Mouse (Mus musculus) kidney, adult 11 months (tissue): ENCODE data around the gene Osbpl2.
"Not testable (repeated sequence)": the region's sequence is repeated elsewhere in the genome, so short reads cannot be mapped to it uniquely, and the experiment has no call there.

Source experiments
- DNase-seq: peaks from one replicate; pipeline ENCODE4 v3.0.0; 2022

Gene Osbpl2

DNA sequence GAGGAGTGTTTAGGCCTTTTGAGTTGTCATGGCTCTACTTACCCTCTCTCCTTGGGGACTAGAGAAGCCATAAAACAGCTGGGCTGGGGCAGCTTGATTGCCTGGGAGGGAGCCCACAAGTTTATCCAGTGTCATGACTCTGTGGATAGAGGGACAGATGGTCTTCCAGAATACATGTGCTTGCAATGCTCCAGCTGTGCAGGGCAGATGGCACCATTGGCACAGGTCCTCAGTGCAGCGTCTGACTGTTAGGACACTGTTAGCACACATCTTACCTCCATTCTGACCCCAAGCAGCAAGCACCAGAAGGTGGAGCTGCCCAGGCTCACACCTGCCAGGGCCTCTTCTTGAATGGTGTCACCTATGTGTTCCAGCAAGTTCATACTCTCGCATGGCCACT lies 46.7 kb downstream of the Osbpl2 start:
- no peak for DNase-seq

DNA sequence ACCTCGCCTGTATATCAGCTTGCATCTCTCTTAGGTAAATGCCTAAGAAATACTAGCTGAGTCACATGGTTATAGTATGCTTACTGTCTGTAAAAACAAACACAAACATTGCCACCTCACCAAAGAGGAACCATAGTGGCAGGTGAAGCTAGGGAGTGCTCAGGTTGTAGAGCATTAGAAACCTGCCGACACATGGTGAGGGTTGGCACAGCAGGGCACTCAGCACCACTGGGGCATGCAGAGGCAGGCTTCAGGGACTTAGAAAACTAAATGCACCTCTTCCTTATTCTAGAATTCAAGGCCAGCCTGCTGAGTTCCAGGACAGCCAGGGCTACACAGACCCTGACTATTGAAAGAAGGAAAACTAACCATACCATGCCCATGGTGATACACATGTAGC lies 47.8 kb downstream of the Osbpl2 start:
- DNase-seq: no peak

- no peak for DNase-seq
Measured at GRCm38 (mm10) chr2:180170151-180170805, 51.2 kb downstream of the Osbpl2 start.

DNA sequence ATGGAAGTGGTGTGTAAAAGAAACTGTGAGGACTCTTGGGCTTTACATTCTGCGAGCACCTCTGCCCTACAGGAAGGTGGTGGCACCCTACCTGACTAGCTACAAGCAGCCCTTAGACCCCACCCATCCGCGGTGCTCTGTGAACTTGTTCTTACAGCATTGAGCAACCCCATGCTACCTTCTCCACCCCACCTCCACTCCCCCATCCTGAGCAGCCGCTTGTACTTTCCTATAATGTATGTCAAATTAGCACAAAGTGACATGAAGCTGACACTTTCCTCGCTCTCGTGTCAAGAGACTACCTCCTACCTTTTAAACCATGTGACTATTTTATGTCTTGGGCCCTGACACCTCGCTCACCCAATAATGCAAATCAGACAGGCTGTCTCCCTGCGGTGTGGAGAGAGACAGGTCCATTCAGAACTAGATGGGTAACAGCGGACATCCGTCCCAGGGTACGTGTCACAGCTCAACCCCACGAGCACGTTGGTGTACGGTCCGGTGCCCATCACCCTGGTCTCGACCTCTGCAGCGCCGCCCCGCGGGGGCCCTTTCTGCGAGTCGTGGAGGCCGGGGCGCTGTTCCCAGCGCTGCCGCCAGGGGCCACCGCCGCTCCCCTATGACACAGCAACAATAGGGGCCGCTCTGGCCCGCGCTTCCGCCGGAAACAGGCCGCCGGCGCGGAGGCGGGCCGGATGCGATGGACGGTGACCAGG lies 51.9 kb downstream of the Osbpl2 start, which contains the start of gene Adrm1:
Gene Adrm1, plus strand, starts transcription at position 680 of the 716 bp plus-strand sequence.
- peak; percentile 96 for DNase-seq

- no peak for DNase-seq
Measured at GRCm38 (mm10) chr2:180171522-180172070, 52.5 kb downstream of the Osbpl2 start.

DNA sequence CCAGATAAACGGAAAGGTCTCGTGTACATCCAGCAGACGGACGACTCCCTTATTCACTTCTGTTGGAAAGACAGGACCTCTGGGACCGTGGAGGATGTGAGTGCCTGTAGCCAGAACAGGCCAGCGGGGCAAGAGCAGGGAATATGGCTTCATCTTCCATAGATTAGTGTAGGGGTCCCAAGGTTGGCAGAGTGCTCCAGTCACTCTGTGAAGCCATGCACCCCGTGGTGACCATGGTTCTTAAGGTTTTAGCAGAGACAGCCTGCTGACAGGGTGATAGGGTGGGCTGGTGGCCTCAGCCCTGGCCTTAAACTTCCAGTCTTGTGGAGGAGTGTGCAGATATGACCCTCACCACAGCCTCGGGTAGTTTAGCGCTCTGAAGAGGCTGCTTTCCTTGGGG lies 53.0 kb downstream of the Osbpl2 start:
- DNase-seq: no peak

GRCm38 (mm10) chr2:180173163-180173562 lies 54.1 kb downstream of the Osbpl2 start:
- no peak for DNase-seq

DNA sequence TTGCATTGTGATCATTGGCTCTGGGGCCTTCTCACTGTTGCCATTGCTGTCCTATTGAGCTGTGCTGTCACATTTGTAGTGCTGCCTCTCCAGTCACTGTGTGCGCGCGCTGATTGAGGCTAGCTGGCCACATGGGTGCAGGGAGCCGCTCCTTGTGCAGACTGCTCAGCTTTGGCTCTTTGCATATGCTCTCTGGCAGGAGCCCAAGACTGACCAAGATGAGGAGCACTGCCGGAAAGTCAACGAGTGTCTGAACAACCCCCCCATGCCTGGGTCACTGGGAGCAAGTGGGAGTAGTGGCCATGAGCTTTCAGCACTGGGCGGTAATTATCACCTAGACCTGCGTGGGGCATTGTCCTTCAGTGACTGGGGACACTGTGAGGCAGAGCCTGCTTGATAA lies 54.6 kb downstream of the Osbpl2 start:
- DNase-seq: not testable (repeated sequence)

DNA sequence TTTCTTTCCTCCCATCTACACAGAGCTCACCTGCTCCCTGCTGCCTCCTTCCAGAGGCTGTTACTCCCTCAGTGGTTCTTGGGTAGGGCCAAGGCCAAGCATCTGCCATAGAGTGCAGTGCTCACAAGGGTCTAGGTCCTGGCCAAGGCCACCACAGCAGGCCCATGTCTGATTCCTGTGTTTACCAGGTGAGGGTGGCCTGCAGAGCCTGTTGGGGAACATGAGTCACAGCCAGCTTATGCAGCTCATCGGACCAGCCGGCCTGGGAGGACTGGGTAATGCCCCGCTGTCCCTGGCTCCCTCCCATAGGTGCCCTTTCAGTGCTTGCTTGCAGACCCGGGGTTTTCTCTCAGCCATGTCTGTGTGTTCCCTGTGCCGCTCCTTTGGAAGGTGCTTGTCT lies 55.0 kb downstream of the Osbpl2 start:
- DNase-seq: no peak

GRCm38 (mm10) chr2:180175725-180176124 lies 56.6 kb downstream of the Osbpl2 start:
- no peak for DNase-seq

GRCm38 (mm10) chr2:180181542-180181941 lies 62.4 kb downstream of the Osbpl2 start:
- no peak for DNase-seq

DNA sequence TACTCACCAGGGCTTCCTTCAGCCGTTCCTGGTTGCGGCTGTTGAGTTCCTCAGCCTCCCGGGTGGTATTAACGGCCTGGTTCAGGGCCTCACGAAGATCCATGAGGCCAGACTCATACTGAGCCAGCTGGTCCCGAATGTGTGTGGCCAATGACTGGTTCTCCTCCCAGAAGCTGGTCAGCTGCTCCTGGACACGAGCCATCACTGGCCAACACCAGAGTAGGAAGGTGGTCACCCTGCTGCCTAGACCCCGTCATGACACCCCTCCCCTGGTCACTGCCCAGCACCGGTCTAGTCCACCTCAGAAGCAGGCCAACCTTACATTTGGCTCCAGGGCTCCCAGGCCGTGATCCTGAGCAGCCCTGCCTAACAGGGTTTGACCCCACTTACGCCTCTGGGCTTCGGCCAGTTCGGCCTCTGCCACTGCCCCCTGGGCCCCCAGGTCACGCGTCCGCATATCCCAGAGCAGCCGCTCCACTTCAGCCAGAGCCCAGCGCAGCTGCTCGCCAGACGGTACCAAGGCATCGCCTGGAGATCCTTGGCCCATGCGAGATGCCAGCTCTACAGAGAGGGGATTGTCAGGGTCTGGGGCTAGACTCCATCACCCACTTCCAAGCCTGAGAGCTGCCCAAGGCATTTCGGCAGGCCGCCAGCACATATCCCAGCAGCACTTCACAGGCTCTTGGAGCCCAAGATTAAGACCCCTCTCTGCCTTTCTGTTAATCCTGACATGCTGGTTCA lies 65.1 kb downstream of the Osbpl2 start:
- DNase-seq: no peak

- no peak for DNase-seq
Measured at GRCm38 (mm10) chr2:180184752-180185109, 65.6 kb downstream of the Osbpl2 start.

DNA sequence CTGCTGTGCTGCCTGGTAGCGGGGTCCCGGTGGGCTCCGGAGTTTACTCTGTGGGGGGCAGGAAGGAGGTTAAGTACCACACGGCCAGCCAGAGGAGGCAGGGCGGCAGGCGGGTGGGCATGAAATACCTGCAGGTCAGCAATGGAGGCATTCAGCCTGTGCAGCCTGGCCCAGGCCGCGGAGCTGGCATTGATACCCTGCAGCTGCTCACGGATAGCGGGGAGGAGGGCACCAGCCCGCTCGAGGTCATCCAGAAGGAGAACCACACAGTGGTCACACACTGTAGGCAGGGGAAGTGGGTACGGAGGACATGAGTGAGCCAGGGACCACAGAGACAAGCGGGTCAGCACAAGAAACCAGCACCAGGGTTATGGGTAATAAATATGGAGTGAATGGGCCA lies 66.6 kb downstream of the Osbpl2 start:
- DNase-seq: no peak

DNA sequence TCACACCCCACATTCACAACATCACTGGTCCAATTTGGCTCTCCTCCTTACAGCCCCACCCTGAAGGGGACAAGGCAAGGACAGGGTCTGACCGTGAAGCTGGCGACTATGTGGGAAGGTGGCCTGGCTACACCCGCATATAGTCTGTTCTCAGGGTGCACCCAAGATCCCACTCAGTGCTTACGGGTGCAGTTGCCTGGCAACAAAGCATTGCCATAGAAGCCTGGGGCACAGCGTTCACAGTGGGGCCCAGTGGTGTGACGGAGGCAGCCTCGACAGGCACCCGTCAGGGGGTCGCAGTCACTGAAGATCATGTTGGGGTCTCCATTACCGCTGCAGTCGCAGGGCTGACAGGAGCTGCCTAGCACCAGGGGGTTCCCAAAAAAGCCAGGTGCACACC lies 68.3 kb downstream of the Osbpl2 start:
- DNase-seq: no peak

GRCm38 (mm10) chr2:180196610-180197322 lies 77.7 kb downstream of the Osbpl2 start:
- DNase-seq: no peak

DNA sequence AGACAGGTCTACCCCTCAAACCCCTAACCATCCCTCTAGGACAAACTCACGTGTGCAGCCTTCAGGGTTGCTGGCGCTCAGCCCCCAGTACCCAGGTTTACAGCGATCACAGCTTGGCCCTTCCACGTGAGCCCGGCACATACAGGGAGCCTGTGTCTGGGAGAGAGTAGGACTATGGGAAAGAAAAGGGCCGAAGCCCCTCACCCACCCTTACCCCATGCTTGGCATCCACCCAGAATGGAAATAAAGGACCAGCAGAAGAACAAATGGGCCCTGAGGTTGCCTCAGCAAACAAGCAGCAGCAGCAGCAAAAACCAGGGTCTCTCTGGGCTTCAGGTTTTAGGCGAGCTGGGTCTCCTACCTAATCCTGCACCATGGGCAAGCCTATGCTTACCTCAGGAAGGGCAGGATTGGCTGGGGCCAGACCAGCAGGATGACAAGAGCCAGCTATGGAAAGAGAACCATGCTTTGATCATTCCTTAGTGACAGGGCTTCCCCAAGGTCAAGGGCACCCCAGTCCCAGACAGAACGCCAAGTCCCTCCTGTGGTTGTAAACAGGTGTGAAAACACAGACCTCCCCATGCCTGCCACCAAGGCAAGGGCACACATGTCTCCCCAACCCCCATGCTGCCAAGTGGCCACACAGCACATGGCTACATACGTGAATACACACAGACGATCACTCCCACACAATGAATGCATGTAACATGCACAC lies 78.4 kb downstream of the Osbpl2 start:
- no peak for DNase-seq

- no peak for DNase-seq
Measured at GRCm38 (mm10) chr2:180198782-180199181, 79.7 kb downstream of the Osbpl2 start.

DNA sequence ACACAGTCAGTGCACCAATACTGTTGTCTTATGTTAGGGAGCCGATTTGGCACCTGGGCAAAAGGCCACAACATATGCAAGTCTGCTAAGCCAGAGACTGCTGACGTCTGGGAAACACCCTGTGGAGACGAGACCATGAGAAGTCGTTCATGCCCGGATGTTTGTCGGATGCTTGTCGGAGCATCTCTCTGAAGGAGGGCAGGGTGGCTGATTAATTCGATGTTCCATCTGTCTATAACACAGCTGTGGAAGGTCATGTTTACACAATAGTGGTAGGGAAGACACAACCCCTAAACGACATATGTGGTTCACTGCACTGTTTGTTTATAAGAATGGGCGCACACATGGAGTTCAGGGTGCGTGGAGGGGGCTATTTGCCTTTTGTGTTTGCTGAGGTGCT lies 81.6 kb downstream of the Osbpl2 start:
- DNase-seq: no peak

- no peak for DNase-seq
Measured at GRCm38 (mm10) chr2:180201303-180201702, 82.2 kb downstream of the Osbpl2 start.

DNA sequence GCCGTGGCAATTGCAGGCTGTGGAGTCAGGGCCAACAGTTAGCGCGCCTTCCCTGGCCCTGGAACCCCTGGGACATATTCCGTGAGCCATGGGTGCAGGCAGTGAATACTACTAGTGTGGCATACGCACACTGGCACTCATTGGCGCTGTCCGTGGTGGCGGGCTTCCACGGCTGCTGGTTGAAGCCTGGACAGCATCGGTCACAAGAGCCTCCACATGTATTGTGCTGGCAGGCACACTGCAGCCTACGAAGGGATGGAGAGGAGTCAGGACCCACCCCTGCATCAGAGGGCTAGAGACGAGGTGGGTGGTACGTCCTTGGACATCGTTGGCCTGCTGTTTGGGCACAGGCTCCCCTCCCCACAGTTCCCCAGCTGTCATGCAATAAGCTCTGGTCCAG lies 83.2 kb downstream of the Osbpl2 start:
- no peak for DNase-seq

DNA sequence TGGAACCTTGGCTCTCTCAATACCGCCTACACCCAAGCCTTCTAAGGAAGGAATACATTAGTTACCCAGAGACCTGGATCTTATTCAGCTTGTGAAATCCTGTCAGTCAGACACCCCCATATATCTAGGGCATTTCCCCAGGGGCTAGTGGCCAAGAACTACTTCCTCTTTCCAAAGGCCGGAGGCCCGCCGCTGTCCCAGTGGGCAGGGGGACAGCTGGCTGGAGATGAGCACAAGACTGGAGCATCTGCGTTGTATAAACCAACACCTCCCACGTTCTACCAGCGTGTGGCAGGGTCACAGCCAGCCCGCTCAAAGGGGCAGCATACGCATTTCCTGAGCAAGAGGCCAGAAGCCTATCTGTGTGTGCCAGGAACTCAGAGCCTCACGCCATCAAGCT lies 83.7 kb downstream of the Osbpl2 start:
- DNase-seq: no peak
